Mouse (Mus musculus) limb, embryonic 15.5 days (tissue): ENCODE measurements around the gene Zfp341. TPM values are rescaled to one million over a fixed set of nuclear protein-coding genes. Genes with fewer than 3 reads are reported as not detected.

ENCODE experiments used
- ATAC-seq: fragments of 200-750 bp; cut with Nextera tagmentation; 2 replicates; pipeline ENCODE4 v1.8.0; 2017; ENCODE audit warnings: low read depth, moderate TSS enrichment; ENCODE audit not compliant: insufficient number of reproducible peaks, low FRiP score, low TSS enrichment
- H3K27ac ChIP-seq: fragments of 300-500 bp; sonication (generic); 2 replicates; pipeline ENCODE4 v1.5.1; 2015; ENCODE audit warnings: moderate library complexity, mild to moderate bottlenecking, inconsistent platforms
- H3K27me3 ChIP-seq: fragments of 300-500 bp; sonication (generic); 2 replicates; pipeline ENCODE4 v1.6.1; 2015; ENCODE audit warnings: inconsistent platforms
- H3K36me3 ChIP-seq: fragments of 300-500 bp; sonication (generic); 2 replicates; pipeline ENCODE4 v1.6.1; 2015; ENCODE audit warnings: inconsistent platforms
- H3K4me1 ChIP-seq: fragments of 300-500 bp; sonication (generic); 2 replicates; pipeline ENCODE4 v1.6.1; 2015; ENCODE audit warnings: inconsistent platforms
- H3K4me2 ChIP-seq: fragments of 300-500 bp; sonication (generic); 2 replicates; pipeline ENCODE4 v1.6.1; 2015; ENCODE audit warnings: mild to moderate bottlenecking, inconsistent platforms
- H3K4me3 ChIP-seq: fragments of 300-500 bp; sonication (generic); 2 replicates; pipeline ENCODE4 v1.5.1; 2015; ENCODE audit warnings: mild to moderate bottlenecking, inconsistent platforms
- H3K9ac ChIP-seq: fragments of 300-500 bp; sonication (generic); 2 replicates; pipeline ENCODE4 v1.6.1; 2015; ENCODE audit warnings: inconsistent platforms
- H3K9me3 ChIP-seq: fragments of 300-500 bp; sonication (generic); 2 replicates; pipeline ENCODE4 v1.6.1; 2016; ENCODE audit warnings: inconsistent platforms
- WGBS: fragments of 180-500 bp; shearing (Covaris S2); methylation state at CpG from one replicate; pipeline ENCODE4 v1.1.7; 2015; 5-methylcytosine and 5-hydroxymethylcytosine counted together
- polyA plus RNA-seq: library from polyadenylated mRNA; unstranded; fragments of >200 nt; fragmentation: Nextera tagmentation; extraction: Ambion mirVana; gene quantifications from 2 replicates; pipeline ENCODE4 v1.2.1, GENCODE M21; 2015

The Zfp341 gene
- polyA plus RNA-seq, result 1.2 and 1.5 TPM in 2 replicates

- Histone ChIP-seq H3K9ac (peak within 1 kb of the TSS; percentile 47), H3K36me3 (no peaks in the 10 kb centered on the region), H3K27ac (peak within 1 kb of the TSS; percentile 94), H3K27me3 (no peaks in the 10 kb centered on the region), H3K4me2 (peak within 1 kb of the TSS; percentile 64), H3K4me1 (peaks cover 12% of the 10 kb centered on the region), H3K9me3 (no peaks in the 10 kb centered on the region), H3K4me3 (peak within 1 kb of the TSS; percentile 49)
- ATAC-seq, result peak; percentile 90
- WGBS, result under 1% methylated on average over 89 of the region's 98 CpGs
These were observed at the start of gene Zfp341, which contains the start of gene 4930519P11Rik for GRCm38 (mm10) chr2:154613118-154614115. Gene Zfp341 (plus strand): TSS chr2:154613297. Gene 4930519P11Rik (minus strand): TSS chr2:154613437.

GRCm38 (mm10) chr2:154563612-154564170 lies 49.4 kb upstream of the Zfp341 start:
- Histone ChIP-seq H3K9me3 (no peaks in the 10 kb centered on the region), H3K27ac (peak overlapping the region; percentile 34; the same call in 1 of the 2 replicates), H3K4me3 (no peak overlapping the region), H3K4me2 (no peak overlapping the region), H3K27me3 (no peaks in the 10 kb centered on the region), H3K36me3 (peaks cover 32% of the 10 kb centered on the region), H3K9ac (no peak overlapping the region), H3K4me1 (peaks cover 62% of the 10 kb centered on the region)
- 79% methylated on average over 22 of the region's 22 CpGs for WGBS
- ATAC-seq, result no peak

- H3K4me2 ChIP-seq, result no peak overlapping the region
- H3K27me3 ChIP-seq, result no peaks in the 10 kb centered on the region
- H3K9ac ChIP-seq, result no peak overlapping the region
- H3K9me3 ChIP-seq, result no peaks in the 10 kb centered on the region
- WGBS, result 68% methylated on average over 3 of the region's 3 CpGs
- H3K27ac ChIP-seq, result 0 out of 2 replicates have a peak overlapping the region, but pooled peaks have one; percentile 57
- ATAC-seq, result no peak
- H3K4me3 ChIP-seq, result no peak overlapping the region
- peaks cover 29% of the 10 kb centered on the region for H3K36me3 ChIP-seq
- peaks cover 62% of the 10 kb centered on the region for H3K4me1 ChIP-seq
These were observed 47.5 kb upstream of the Zfp341 start for GRCm38 (mm10) chr2:154565562-154565961.

GRCm38 (mm10) chr2:154566641-154567040 lies 46.5 kb upstream of the Zfp341 start:
- Histone ChIP-seq H3K9me3 (no peaks in the 10 kb centered on the region), H3K27me3 (no peaks in the 10 kb centered on the region), H3K4me3 (no peak overlapping the region), H3K36me3 (peaks cover 22% of the 10 kb centered on the region), H3K4me2 (0 out of 2 replicates have a peak overlapping the region, but pooled peaks have one; percentile 12), H3K9ac (no peak overlapping the region), H3K27ac (peak overlapping the region; percentile 57), H3K4me1 (peaks cover 64% of the 10 kb centered on the region)
- no peak for ATAC-seq
- 28% methylated on average over 8 of the region's 8 CpGs for WGBS

- peak overlapping the region; percentile 78 for H3K4me3 ChIP-seq
- H3K4me1 ChIP-seq, result peaks cover 69% of the 10 kb centered on the region
- H3K36me3 ChIP-seq, result peaks cover 16% of the 10 kb centered on the region
- H3K9ac ChIP-seq, result no peak overlapping the region; the same call in 1 of the 2 replicates
- 64% methylated on average over 2 of the region's 2 CpGs for WGBS
- H3K9me3 ChIP-seq, result no peaks in the 10 kb centered on the region
- peak overlapping the region; percentile 85 for H3K27ac ChIP-seq
- H3K4me2 ChIP-seq, result peak overlapping the region; percentile 80
- H3K27me3 ChIP-seq, result no peaks in the 10 kb centered on the region
- ATAC-seq, result no peak
These were observed 45.3 kb upstream of the Zfp341 start for GRCm38 (mm10) chr2:154567766-154568165.

- Histone ChIP-seq H3K36me3 (peaks cover 11% of the 10 kb centered on the region), H3K4me1 (peaks cover 69% of the 10 kb centered on the region), H3K4me3 (peak overlapping the region; percentile 78), H3K27ac (peak overlapping the region; percentile 85), H3K9ac (peak overlapping the region; percentile 55), H3K27me3 (no peaks in the 10 kb centered on the region), H3K4me2 (peak overlapping the region; percentile 80), H3K9me3 (no peaks in the 10 kb centered on the region)
- no peak for ATAC-seq
- WGBS, result 16% methylated on average over 10 of the region's 10 CpGs
These were observed 44.6 kb upstream of the Zfp341 start for GRCm38 (mm10) chr2:154568329-154569070.

- peak; percentile 54 for ATAC-seq
- peaks cover 63% of the 10 kb centered on the region for H3K4me1 ChIP-seq
- H3K27ac ChIP-seq, result peak overlapping the region; percentile 85
- H3K4me3 ChIP-seq, result peak overlapping the region; percentile 78
- under 1% methylated on average over 67 of the region's 70 CpGs for WGBS
- H3K4me2 ChIP-seq, result peak overlapping the region; percentile 80
- no peaks in the 10 kb centered on the region for H3K27me3 ChIP-seq
- 0 out of 2 replicates have a peak, but pooled peaks cover 4% of the 10 kb centered on the region for H3K36me3 ChIP-seq
- H3K9ac ChIP-seq, result peak overlapping the region; percentile 55
- H3K9me3 ChIP-seq, result no peaks in the 10 kb centered on the region
These were observed 43.9 kb upstream of the Zfp341 start for GRCm38 (mm10) chr2:154569071-154569748.

- Histone ChIP-seq H3K9ac (peak within 1 kb of the TSS; percentile 55), H3K36me3 (0 out of 2 replicates have a peak, but pooled peaks cover 3% of the 10 kb centered on the region), H3K4me1 (peaks cover 58% of the 10 kb centered on the region), H3K9me3 (no peaks in the 10 kb centered on the region), H3K4me2 (peak within 1 kb of the TSS; percentile 80), H3K4me3 (peak within 1 kb of the TSS; percentile 78), H3K27ac (peak within 1 kb of the TSS; percentile 85), H3K27me3 (no peaks in the 10 kb centered on the region)
- under 1% methylated on average over 44 of the region's 44 CpGs for WGBS
- peak; percentile 94 for ATAC-seq
These were observed 43.2 kb upstream of the Zfp341 start, which contains the start of gene E2f1 for GRCm38 (mm10) chr2:154569836-154570286. Gene E2f1 (minus strand): TSS chr2:154569892.

- Histone ChIP-seq H3K4me1 (peaks cover 53% of the 10 kb centered on the region), H3K4me3 (peak overlapping the region; percentile 78; the same call in 1 of the 2 replicates)
These were observed 42.4 kb upstream of the Zfp341 start for GRCm38 (mm10) chr2:154570666-154571065.

GRCm38 (mm10) chr2:154571266-154571665 lies 41.8 kb upstream of the Zfp341 start:
- H3K9ac ChIP-seq, result no peak overlapping the region
- no peak overlapping the region for H3K4me3 ChIP-seq
- WGBS, result 75% methylated on average over 4 of the region's 4 CpGs
- no peaks in the 10 kb centered on the region for H3K27me3 ChIP-seq
- H3K36me3 ChIP-seq, result no peaks in the 10 kb centered on the region
- peak overlapping the region; percentile 75 for H3K27ac ChIP-seq
- peaks cover 47% of the 10 kb centered on the region for H3K4me1 ChIP-seq
- no peak for ATAC-seq
- no peaks in the 10 kb centered on the region for H3K9me3 ChIP-seq
- H3K4me2 ChIP-seq, result no peak overlapping the region

More at GRCm38 (mm10) chr2:154570666-154571065, 42.4 kb upstream of the Zfp341 start:
- Histone ChIP-seq H3K4me2 (no peak overlapping the region), H3K9me3 (no peaks in the 10 kb centered on the region), H3K27ac (peak overlapping the region; percentile 75), H3K36me3 (no peaks in the 10 kb centered on the region), H3K9ac (no peak overlapping the region), H3K27me3 (no peaks in the 10 kb centered on the region)
- WGBS, result 62% methylated on average over 4 of the region's 4 CpGs
- ATAC-seq, result no peak
